Mouse (Mus musculus) stomach, postnatal 0 days (tissue): ENCODE measurements around the gene Fam162a. TPM values are rescaled to one million over a fixed set of nuclear protein-coding genes. Genes with fewer than 3 reads are reported as not detected.

ENCODE experiments used
- ATAC-seq: fragments of 200-750 bp; cut with Nextera tagmentation; 2 replicates; pipeline ENCODE4 v1.8.0; 2017; ENCODE audit not compliant: low FRiP score, low TSS enrichment
- DNase-seq: peaks from one replicate; pipeline ENCODE4 v3.0.0-alpha.2; 2016; ENCODE audit warnings: low spot score
- H3K27ac ChIP-seq: fragments of 300-500 bp; sonication (generic); replicated peaks from 2 replicates; pipeline ENCODE4 v1.5.1; 2014; ENCODE audit warnings: mild to moderate bottlenecking, control low read depth
- H3K27me3 ChIP-seq: fragments of 300-500 bp; sonication (generic); 2 replicates; pipeline ENCODE4 v1.6.1; 2014; ENCODE audit warnings: low read length; ENCODE audit not compliant: control insufficient read depth, insufficient read depth
- H3K36me3 ChIP-seq: fragments of 300-500 bp; sonication (generic); 2 replicates; pipeline ENCODE4 v1.6.1; 2014; ENCODE audit warnings: low read length, mixed read lengths; ENCODE audit not compliant: control insufficient read depth, insufficient read depth
- H3K4me1 ChIP-seq: fragments of 300-500 bp; sonication (generic); replicated peaks from 2 replicates; pipeline ENCODE4 v1.6.1; 2014; ENCODE audit warnings: antibody characterized with exemption; ENCODE audit not compliant: control insufficient read depth, insufficient read depth
- H3K4me2 ChIP-seq: fragments of 300-500 bp; sonication (generic); replicated peaks from 2 replicates; pipeline ENCODE4 v1.6.1; 2014; ENCODE audit warnings: low read depth, mild to moderate bottlenecking, control low read depth, moderate library complexity
- H3K4me3 ChIP-seq: fragments of 300-500 bp; sonication (generic); 2 replicates; pipeline ENCODE4 v1.5.1; 2014; ENCODE audit warnings: low read depth, low read length, control low read depth
- H3K9ac ChIP-seq: fragments of 300-500 bp; sonication (generic); 2 replicates; pipeline ENCODE4 v1.6.1; 2014; ENCODE audit warnings: mild to moderate bottlenecking, low read length, control low read depth, mixed read lengths
- H3K9me3 ChIP-seq: fragments of 300-500 bp; sonication (generic); 2 replicates; pipeline ENCODE4 v1.6.1; 2016; ENCODE audit warnings: low read length; ENCODE audit not compliant: control insufficient read depth
- CTCF ChIP-seq: IDR thresholded peaks from 2 replicates; pipeline ENCODE4 v1.5.1; 2016; ENCODE audit warnings: antibody characterized with exemption, low read depth, mild to moderate bottlenecking, moderate library complexity
- EP300 ChIP-seq: optimal IDR thresholded peaks from 2 replicates; pipeline ENCODE3; 2016; ENCODE audit warnings: antibody characterized with exemption
- WGBS: fragments of 180-500 bp; shearing (Covaris S2); extraction: QIAGEN DNeasy Blood & Tissue Kit; methylation state at CpG from one replicate; pipeline ENCODE4 v1.1.7; 2014; 5-methylcytosine and 5-hydroxymethylcytosine counted together
- polyA plus RNA-seq: library from polyadenylated mRNA; unstranded; fragments of >200 nt; fragmentation: Nextera tagmentation; extraction: Ambion mirVana; gene quantifications from 2 replicates; pipeline ENCODE4 v1.2.1, GENCODE M21; 2015

Gene Fam162a
- polyA plus RNA-seq, 1 experiment from 2014 or later, result 424 TPM

DNA sequence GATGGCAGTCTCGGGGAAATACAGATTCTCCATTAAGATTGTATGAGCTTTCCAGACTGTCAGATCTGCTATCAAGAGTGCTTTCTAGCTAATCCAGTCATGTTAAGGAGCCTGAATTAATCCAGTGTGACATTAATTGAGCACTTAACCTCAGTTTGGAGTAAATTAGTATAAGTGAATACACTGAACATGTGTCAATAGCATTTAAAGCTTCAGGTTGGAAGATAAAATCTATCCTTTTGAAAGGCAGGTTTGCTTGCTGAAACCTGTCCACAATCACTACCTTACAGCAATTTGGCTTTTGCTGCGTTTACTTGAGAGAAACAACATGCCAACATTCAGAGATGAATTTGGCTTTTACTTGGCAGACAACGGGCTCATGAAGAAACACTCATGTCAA lies 22.7 kb upstream of the Fam162a start:
- DNase-seq (no peak), ATAC-seq (no peak)
- WGBS, result 56% methylated on average over 3 of the region's 3 CpGs
- no peak overlapping the region for H3K27ac ChIP-seq
- H3K4me1 ChIP-seq, result peaks cover 4% of the 10 kb centered on the region; the same call in 1 of the 2 replicates
- no peak overlapping the region for H3K4me2 ChIP-seq
- no peak overlapping the region for H3K4me3 ChIP-seq
- no peaks in the 10 kb centered on the region for H3K36me3 ChIP-seq
- TF ChIP-seq EP300 (no peak), CTCF (no peak)
- H3K9me3 ChIP-seq, result no peaks in the 10 kb centered on the region
- H3K27me3 ChIP-seq, result no peaks in the 10 kb centered on the region
- H3K9ac ChIP-seq, result no peak overlapping the region

DNA sequence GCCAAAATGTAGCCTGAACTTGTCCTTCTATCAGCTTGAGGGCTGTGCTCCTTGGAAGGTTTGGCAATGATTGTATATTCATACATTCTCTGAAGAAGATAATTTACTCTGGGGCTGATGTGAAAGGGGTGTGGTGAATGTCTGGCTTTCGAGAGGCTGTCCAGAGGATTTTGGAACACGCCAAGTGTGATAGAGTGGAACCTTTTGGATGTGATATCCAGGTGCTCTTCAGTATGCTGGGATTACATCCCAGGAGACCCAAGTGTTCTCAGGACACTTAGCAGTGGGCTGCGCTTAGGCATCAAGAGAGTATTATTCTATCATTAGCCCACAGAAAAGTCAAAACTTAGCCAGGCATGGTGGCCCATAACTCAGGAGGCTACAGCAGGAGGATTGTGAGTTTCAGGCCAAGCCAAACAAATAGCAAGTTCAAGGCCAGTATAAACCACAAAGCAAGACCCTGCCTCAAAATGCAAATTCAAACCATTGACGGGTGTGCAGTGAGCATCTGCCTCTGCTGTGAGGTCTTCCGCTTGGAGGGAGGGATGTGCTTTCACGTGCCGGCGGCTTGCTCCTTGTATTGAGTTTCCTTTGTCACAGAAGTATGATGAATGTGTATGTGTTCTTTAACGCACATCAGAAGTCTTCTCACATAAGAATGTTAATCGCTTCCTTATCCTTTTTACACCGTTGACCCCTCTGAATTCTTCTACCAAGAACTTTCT lies 19.6 kb upstream of the Fam162a start:
- Histone ChIP-seq H3K9me3 (no peaks in the 10 kb centered on the region), H3K4me3 (no peak overlapping the region), H3K27me3 (no peaks in the 10 kb centered on the region), H3K4me2 (no peak overlapping the region), H3K4me1 (peaks cover 4% of the 10 kb centered on the region; the same call in 1 of the 2 replicates), H3K9ac (no peak overlapping the region), H3K36me3 (no peaks in the 10 kb centered on the region), H3K27ac (0 out of 2 replicates have a peak overlapping the region, but pooled peaks have one; percentile 30)
- WGBS, result 77% methylated on average over 11 of the region's 11 CpGs
- ATAC-seq, result no peak
- no peak for TF ChIP-seq CTCF
- TF ChIP-seq EP300, result no peak
- DNase-seq, result no peak

- TF ChIP-seq CTCF (peak; percentile 62), EP300 (no peak)
- DNase-seq (peak; percentile 39), ATAC-seq (no peak)
- H3K27ac ChIP-seq, result 0 out of 2 replicates have a peak overlapping the region, but pooled peaks have one; percentile 30
- no peaks in the 10 kb centered on the region for H3K9me3 ChIP-seq
- 64% methylated on average over 8 of the region's 8 CpGs for WGBS
- H3K4me1 ChIP-seq, result peaks cover 4% of the 10 kb centered on the region; the same call in 1 of the 2 replicates
- no peak overlapping the region for H3K9ac ChIP-seq
- no peak overlapping the region for H3K4me2 ChIP-seq
- H3K36me3 ChIP-seq, result no peaks in the 10 kb centered on the region
- H3K27me3 ChIP-seq, result no peaks in the 10 kb centered on the region
- H3K4me3 ChIP-seq, result no peak overlapping the region
Observed at GRCm38 (mm10) chr16:36089850-36090616, 18.6 kb upstream of the Fam162a start.

- Histone ChIP-seq H3K9ac (no peak overlapping the region), H3K27ac (no peak overlapping the region), H3K4me3 (no peak overlapping the region), H3K9me3 (no peaks in the 10 kb centered on the region), H3K36me3 (no peaks in the 10 kb centered on the region), H3K4me1 (peaks cover 4% of the 10 kb centered on the region; the same call in 1 of the 2 replicates), H3K27me3 (no peaks in the 10 kb centered on the region), H3K4me2 (no peak overlapping the region)
- ATAC-seq (no peak), DNase-seq (no peak)
- TF ChIP-seq CTCF (no peak), EP300 (no peak)
- WGBS, result 84% methylated on average over 7 of the region's 7 CpGs
Observed at GRCm38 (mm10) chr16:36089065-36089464, 17.7 kb upstream of the Fam162a start.

- DNase-seq (peak; percentile 81), ATAC-seq (peak; percentile 99)
- Histone ChIP-seq H3K9me3 (no peaks in the 10 kb centered on the region), H3K4me2 (no peak overlapping the region), H3K27ac (peak overlapping the region; percentile 90), H3K4me1 (peaks cover 4% of the 10 kb centered on the region; the same call in 1 of the 2 replicates), H3K9ac (no peak overlapping the region), H3K36me3 (0 out of 2 replicates have a peak, but pooled peaks cover 2% of the 10 kb centered on the region), H3K4me3 (no peak overlapping the region), H3K27me3 (no peaks in the 10 kb centered on the region)
- TF ChIP-seq EP300 (no peak), CTCF (no peak)
- 62% methylated on average over 4 of the region's 4 CpGs for WGBS
Observed at GRCm38 (mm10) chr16:36087846-36088245, 16.5 kb upstream of the Fam162a start.

- no peak overlapping the region for H3K9ac ChIP-seq
- H3K27me3 ChIP-seq, result no peaks in the 10 kb centered on the region
- H3K4me2 ChIP-seq, result no peak overlapping the region
- WGBS, result 91% methylated on average over 3 of the region's 3 CpGs
- no peak overlapping the region for H3K27ac ChIP-seq
- TF ChIP-seq CTCF (no peak), EP300 (no peak)
- no peaks in the 10 kb centered on the region for H3K9me3 ChIP-seq
- no peak for DNase-seq
- ATAC-seq, result no peak
- H3K36me3 ChIP-seq, result 0 out of 2 replicates have a peak, but pooled peaks cover 2% of the 10 kb centered on the region
- H3K4me3 ChIP-seq, result no peak overlapping the region
- no peaks in the 10 kb centered on the region for H3K4me1 ChIP-seq
Observed at GRCm38 (mm10) chr16:36079916-36080315, 8.5 kb upstream of the Fam162a start.
